ENCODE assay signal across 12 mouse cellular contexts in genomic region chr12:15218504-15218903, GRCm38 (mm10).
DNase-seq lines count a peak whose midpoint lies in the region; ATAC-seq lines count a peak whose summit lies in the region.
"Had no signal": no experiment of that assay in that cellular context is flagged by ENCODE, and none has a peak within 500 bp of the region (broad histone marks: within the 10 kb centered on the region; RNA-seq: fewer than 3 reads in every experiment).

No protein-coding gene starts in this region.

- H3K4me2 ChIP-seq in hindbrain, embryonic 11.5 days (replicated peaks; ENCODE audit: low read depth, low read length), result no peak overlapping the region
- peak overlapping the region; percentile 46 for H3K4me2 ChIP-seq in hindbrain, embryonic 14.5 days (replicated peaks)
- 0 out of 2 replicates have a peak overlapping the region, but pooled peaks have one; percentile 30 for H3K4me2 ChIP-seq in neural tube, embryonic 12.5 days (replicated peaks)

- H3K27ac ChIP-seq in hindbrain, embryonic 11.5 days (ENCODE audit: low read depth, low read length), result no peak overlapping the region
- H3K27ac ChIP-seq in hindbrain, embryonic 10.5 days, result no peak overlapping the region
- H3K27ac ChIP-seq in hindbrain, embryonic 14.5 days, result no peak overlapping the region
- 0 out of 2 replicates have a peak overlapping the region, but pooled peaks have one; percentile 20 for H3K27ac ChIP-seq in neural tube, embryonic 12.5 days
- H3K27ac ChIP-seq: macrophage had no signal

- no peaks in the 10 kb centered on the region for H3K4me1 ChIP-seq in hindbrain, embryonic 11.5 days (replicated peaks; ENCODE audit: control insufficient read depth, insufficient read depth, low read length)
- no peaks in the 10 kb centered on the region for H3K4me1 ChIP-seq in hindbrain, embryonic 10.5 days (replicated peaks)
- H3K4me1 ChIP-seq in hindbrain, embryonic 14.5 days (replicated peaks; ENCODE audit: control insufficient read depth, insufficient read depth, low read length), result peaks cover 12% of the 10 kb centered on the region; the same call in 1 of the 2 replicates
- 0 out of 2 replicates have a peak, but pooled peaks cover 4% of the 10 kb centered on the region for H3K4me1 ChIP-seq in neural tube, embryonic 12.5 days

- H3K27me3 ChIP-seq in hindbrain, embryonic 11.5 days (ENCODE audit: control insufficient read depth, insufficient read depth, low read length), result no peaks in the 10 kb centered on the region
- no peaks in the 10 kb centered on the region for H3K27me3 ChIP-seq in hindbrain, embryonic 10.5 days (ENCODE audit: insufficient read depth, poor library complexity, severe bottlenecking)
- H3K27me3 ChIP-seq in hindbrain, embryonic 14.5 days (ENCODE audit: control insufficient read depth, insufficient read depth, low read length), result no peaks in the 10 kb centered on the region
- no peaks in the 10 kb centered on the region for H3K27me3 ChIP-seq in neural tube, embryonic 12.5 days (replicated peaks)

- 46% methylated on average over 8 of the region's 8 CpGs for WGBS in hindbrain, embryonic 11.5 days
- WGBS in hindbrain, embryonic 10.5 days, result 42% methylated on average over 8 of the region's 8 CpGs
- WGBS in hindbrain, embryonic 14.5 days, result 10% methylated on average over 8 of the region's 8 CpGs
- WGBS in neural tube, embryonic 12.5 days, result 30% methylated on average over 8 of the region's 8 CpGs

- H3K9ac ChIP-seq in hindbrain, embryonic 11.5 days (ENCODE audit: low read depth, low read length), result no peak overlapping the region
- peak overlapping the region; percentile 28 for H3K9ac ChIP-seq in hindbrain, embryonic 14.5 days
- H3K9ac ChIP-seq in neural tube, embryonic 12.5 days, result no peak overlapping the region

- intact Hi-C loops in gastrocnemius, postnatal 36 days (cut with DNase I), result no loop called here

- peak; percentile 12 for DNase-seq in hindbrain, embryonic 11.5 days (ENCODE audit: low spot score)
- no peak for DNase-seq in hindbrain, embryonic 10.5 days (ENCODE audit: low spot score)
- DNase-seq in embryo, embryonic 9.5 days (ENCODE audit: extremely low spot score), result peak; percentile 0
- DNase-seq in hindbrain, embryonic 14.5 days (ENCODE audit: low spot score), result peak; percentile 52
- DNase-seq in urinary bladder, postnatal 4 days (ENCODE audit: low spot score in 2 of 2), result no peak
- no peak for DNase-seq in gastrocnemius, postnatal 36 days
- no peak for DNase-seq in right cerebral cortex, postnatal 14 days
- DNase-seq: cerebellum, adult 9-10 months; kidney, adult 18-20 months; thymus, postnatal 25 days had no signal

- no peaks in the 10 kb centered on the region for H3K9me3 ChIP-seq in hindbrain, embryonic 11.5 days (ENCODE audit: control insufficient read depth, low read length)
- H3K9me3 ChIP-seq in hindbrain, embryonic 10.5 days, result no peaks in the 10 kb centered on the region
- no peaks in the 10 kb centered on the region for H3K9me3 ChIP-seq in hindbrain, embryonic 14.5 days (ENCODE audit: control insufficient read depth, low read length)
- H3K9me3 ChIP-seq in neural tube, embryonic 12.5 days, result no peaks in the 10 kb centered on the region

- ATAC-seq in hindbrain, embryonic 11.5 days (ENCODE audit: low FRiP score), result peak; percentile 61
- ATAC-seq in hindbrain, embryonic 14.5 days (ENCODE audit: low FRiP score), result peak; percentile 78; the same call in 1 of the 2 replicates
- ATAC-seq in neural tube, embryonic 12.5 days (ENCODE audit: low FRiP score, low read depth), result peak; percentile 75

- H3K36me3 ChIP-seq in hindbrain, embryonic 11.5 days (ENCODE audit: control insufficient read depth, insufficient read depth, low read length), result no peaks in the 10 kb centered on the region
- H3K36me3 ChIP-seq in hindbrain, embryonic 10.5 days, result no peaks in the 10 kb centered on the region
- no peaks in the 10 kb centered on the region for H3K36me3 ChIP-seq in hindbrain, embryonic 14.5 days (replicated peaks; ENCODE audit: control insufficient read depth, insufficient read depth)
- H3K36me3 ChIP-seq in neural tube, embryonic 12.5 days, result no peaks in the 10 kb centered on the region

- H3K4me3 ChIP-seq in hindbrain, embryonic 11.5 days (ENCODE audit: low read depth, low read length), result no peak overlapping the region
- no peak overlapping the region for H3K4me3 ChIP-seq in hindbrain, embryonic 10.5 days
- H3K4me3 ChIP-seq in hindbrain, embryonic 14.5 days (replicated peaks; ENCODE audit: low read length), result peak overlapping the region; percentile 13; the same call in 1 of the 2 replicates
- H3K4me3 ChIP-seq in neural tube, embryonic 12.5 days, result no peak overlapping the region

Comparison
In these comparisons a context has a peak if more than half of its experiments do, and no peak if none do; other contexts are left out.
1. DNase-seq: peak in hindbrain, embryonic 11.5 days (single experiment), embryo, embryonic 9.5 days (single experiment) and hindbrain, embryonic 14.5 days (single experiment); none in hindbrain, embryonic 10.5 days (single experiment), urinary bladder, postnatal 4 days (0 of 2), gastrocnemius, postnatal 36 days (0 of 2) and right cerebral cortex, postnatal 14 days (single experiment).
2. Peak in every context shown above with its lines, with median percentiles within 50 percentile points of each other: ATAC-seq.